Mouse (Mus musculus): ENCODE data around the gene Tmem178b. TPM values are rescaled to one million over a fixed set of nuclear protein-coding genes. Genes with fewer than 3 reads are reported as not detected.

Gene Tmem178b
- polyA plus RNA-seq, 1 experiment from 2014 or later, result 0.67 TPM

DNA sequence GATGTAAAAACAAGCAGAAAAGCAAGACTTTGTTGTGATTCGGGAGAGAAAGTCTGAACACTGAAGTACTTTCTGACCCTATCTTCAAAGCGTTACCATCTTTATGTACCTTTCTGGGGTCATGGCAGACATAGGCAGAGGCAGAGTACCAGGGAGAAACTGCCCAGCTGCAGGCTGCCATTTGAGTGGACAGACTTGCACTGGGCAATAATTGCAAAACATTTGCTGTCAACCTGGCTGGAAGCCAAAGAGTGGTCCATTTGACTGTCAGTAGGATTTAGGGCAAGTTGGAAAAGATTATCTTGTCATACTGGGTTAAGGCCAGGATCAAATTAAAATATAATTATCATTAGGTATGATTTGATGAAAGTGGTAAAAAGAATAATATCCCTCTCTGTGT is 247.1 kb downstream of the Tmem178b start:
- Histone ChIP-seq H3K9me3 (ENCODE audit: control insufficient read depth, low read length) (no peaks in the 10 kb centered on the region), H3K27ac (ENCODE audit: low read length) (no peak overlapping the region), H3K36me3 (ENCODE audit: control insufficient read depth, insufficient read depth, low read length) (no peaks in the 10 kb centered on the region), H3K9ac (ENCODE audit: low read depth, low read length) (no peak overlapping the region), H3K4me3 (ENCODE audit: low read length) (no peak overlapping the region), H3K4me1 (ENCODE audit: control insufficient read depth, insufficient read depth, low read length) (0 out of 2 replicates have a peak, but pooled peaks cover 3% of the 10 kb centered on the region), H3K27me3 (replicated peaks; ENCODE audit: control insufficient read depth, insufficient read depth, low read length) (no peaks in the 10 kb centered on the region), H3K4me2 (ENCODE audit: low read depth, low read length) (no peak overlapping the region)
- no peak for ATAC-seq
- WGBS, result 84% methylated on average over 2 of the region's 2 CpGs

DNA sequence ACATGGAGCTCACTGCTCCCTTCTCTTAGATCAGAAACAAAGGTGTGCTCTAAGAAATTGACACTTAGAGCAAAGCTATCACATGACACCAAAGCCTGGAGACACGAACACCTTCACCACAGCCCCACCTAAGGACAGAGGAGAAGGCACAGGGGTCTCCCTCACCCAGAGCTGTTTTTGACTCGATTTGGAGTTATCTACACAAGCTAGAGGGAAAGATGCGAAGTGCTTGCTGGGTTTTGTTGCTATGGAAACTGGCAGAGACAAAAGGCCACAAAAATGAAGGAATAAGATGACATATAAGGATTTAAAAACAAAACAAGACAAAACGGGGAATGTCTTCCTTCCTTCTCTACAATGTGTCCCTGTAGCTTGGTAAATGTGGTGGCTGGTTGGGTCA is 248.4 kb downstream of the Tmem178b start:
- ATAC-seq, result no peak

DNA sequence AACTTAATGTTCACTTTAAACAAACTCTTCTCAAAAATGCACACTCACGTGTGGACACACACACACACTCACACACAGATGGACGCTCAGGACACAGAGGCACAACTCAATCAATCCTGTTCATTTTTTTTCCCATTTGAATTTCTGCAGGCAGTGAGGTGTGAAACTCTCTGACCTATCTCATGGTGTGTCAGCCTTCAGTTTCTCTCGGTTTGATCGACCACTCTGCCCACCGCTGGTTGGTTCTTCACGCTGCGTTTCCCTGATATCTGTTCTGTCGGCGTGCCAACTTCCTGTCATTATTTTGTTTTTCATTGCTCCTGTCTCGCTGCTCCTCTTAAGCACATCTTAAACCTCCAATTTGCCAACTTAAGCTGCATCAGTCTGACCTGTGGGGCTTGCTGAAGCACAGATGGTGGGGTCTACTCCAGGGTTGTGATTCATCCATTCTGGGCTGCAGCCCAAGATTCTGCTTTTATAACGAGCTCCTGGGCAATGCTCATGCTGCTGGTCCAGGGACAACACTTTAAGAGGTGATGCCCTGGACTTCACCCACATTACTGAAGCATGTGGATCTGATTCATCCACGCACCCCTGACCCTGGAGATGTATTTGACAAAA is 250.1 kb downstream of the Tmem178b start:
- H3K27ac ChIP-seq (ENCODE audit: low read length), result no peak overlapping the region
- H3K4me3 ChIP-seq (ENCODE audit: low read length), result no peak overlapping the region
- ATAC-seq, result no peak
- H3K36me3 ChIP-seq (ENCODE audit: control insufficient read depth, insufficient read depth, low read length), result no peaks in the 10 kb centered on the region
- no peaks in the 10 kb centered on the region for H3K9me3 ChIP-seq (ENCODE audit: control insufficient read depth, low read length)
- no peaks in the 10 kb centered on the region for H3K27me3 ChIP-seq (replicated peaks; ENCODE audit: control insufficient read depth, insufficient read depth, low read length)
- H3K4me1 ChIP-seq (ENCODE audit: control insufficient read depth, insufficient read depth, low read length), result 0 out of 2 replicates have a peak, but pooled peaks cover 3% of the 10 kb centered on the region
- no peak overlapping the region for H3K4me2 ChIP-seq (ENCODE audit: low read depth, low read length)
- no peak overlapping the region for H3K9ac ChIP-seq (ENCODE audit: low read depth, low read length)
- 73% methylated on average over 12 of the region's 12 CpGs for WGBS

More for the DNA sequence above, 248.4 kb downstream of the Tmem178b start:
- Histone ChIP-seq H3K36me3 (ENCODE audit: control insufficient read depth, insufficient read depth, low read length) (no peaks in the 10 kb centered on the region), H3K4me2 (ENCODE audit: low read depth, low read length) (no peak overlapping the region), H3K4me3 (ENCODE audit: low read length) (no peak overlapping the region), H3K9me3 (ENCODE audit: control insufficient read depth, low read length) (no peaks in the 10 kb centered on the region), H3K27ac (ENCODE audit: low read length) (no peak overlapping the region), H3K9ac (ENCODE audit: low read depth, low read length) (no peak overlapping the region), H3K4me1 (ENCODE audit: control insufficient read depth, insufficient read depth, low read length) (0 out of 2 replicates have a peak, but pooled peaks cover 3% of the 10 kb centered on the region), H3K27me3 (replicated peaks; ENCODE audit: control insufficient read depth, insufficient read depth, low read length) (no peaks in the 10 kb centered on the region)
- 47% methylated on average over 4 of the region's 4 CpGs for WGBS

DNA sequence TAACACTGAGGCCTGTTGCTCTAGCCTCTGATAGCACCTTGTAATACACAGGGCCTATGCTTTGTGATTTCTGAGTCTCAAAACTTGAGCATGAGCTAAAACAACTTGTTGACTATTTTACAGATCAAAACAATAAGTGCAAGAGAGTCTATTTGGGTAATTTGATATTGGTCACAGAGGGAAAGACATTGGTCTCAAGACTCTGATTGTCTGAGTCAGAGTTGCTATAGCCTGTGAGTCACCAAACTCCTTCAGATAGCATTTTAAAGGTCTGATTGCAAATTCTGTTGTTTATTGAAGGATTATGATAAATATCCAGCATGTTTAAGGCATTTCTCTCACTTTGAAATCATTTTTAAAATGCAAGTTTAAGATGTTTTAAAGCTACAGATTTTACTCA is 250.9 kb downstream of the Tmem178b start:
- H3K36me3 ChIP-seq (ENCODE audit: control insufficient read depth, insufficient read depth, low read length), result no peaks in the 10 kb centered on the region
- no peak for ATAC-seq
- H3K9ac ChIP-seq (ENCODE audit: low read depth, low read length), result no peak overlapping the region
- H3K27me3 ChIP-seq (replicated peaks; ENCODE audit: control insufficient read depth, insufficient read depth, low read length), result no peaks in the 10 kb centered on the region
- no peak overlapping the region for H3K4me3 ChIP-seq (ENCODE audit: low read length)
- 0 out of 2 replicates have a peak, but pooled peaks cover 3% of the 10 kb centered on the region for H3K4me1 ChIP-seq (ENCODE audit: control insufficient read depth, insufficient read depth, low read length)
- H3K9me3 ChIP-seq (ENCODE audit: control insufficient read depth, low read length), result no peaks in the 10 kb centered on the region
- H3K4me2 ChIP-seq (ENCODE audit: low read depth, low read length), result no peak overlapping the region
- H3K27ac ChIP-seq (ENCODE audit: low read length), result no peak overlapping the region

DNA sequence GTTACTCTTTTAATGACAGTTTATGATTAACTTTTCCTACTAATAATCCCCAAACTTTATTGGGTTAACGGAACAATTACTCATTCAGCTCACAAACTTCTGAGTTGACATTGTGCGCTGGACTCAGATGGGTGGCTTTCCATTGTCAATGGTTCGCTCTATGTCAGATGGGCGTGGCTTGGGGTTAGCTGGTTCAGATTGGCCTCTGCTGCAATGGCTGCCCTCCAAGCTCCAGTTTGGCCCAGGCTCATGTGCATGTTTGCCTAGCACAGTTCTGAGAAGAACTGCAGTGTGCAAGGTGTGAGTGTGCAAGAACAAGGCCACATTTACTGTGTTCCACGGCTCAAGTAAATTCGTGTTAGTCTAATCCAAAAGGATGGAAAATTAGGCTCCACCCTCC is 255.6 kb downstream of the Tmem178b start:
- Histone ChIP-seq H3K9ac (ENCODE audit: low read depth, low read length) (no peak overlapping the region), H3K9me3 (ENCODE audit: control insufficient read depth, low read length) (no peaks in the 10 kb centered on the region), H3K27me3 (replicated peaks; ENCODE audit: control insufficient read depth, insufficient read depth, low read length) (no peaks in the 10 kb centered on the region), H3K36me3 (ENCODE audit: control insufficient read depth, insufficient read depth, low read length) (no peaks in the 10 kb centered on the region), H3K4me2 (ENCODE audit: low read depth, low read length) (no peak overlapping the region), H3K27ac (ENCODE audit: low read length) (no peak overlapping the region), H3K4me3 (ENCODE audit: low read length) (no peak overlapping the region), H3K4me1 (ENCODE audit: control insufficient read depth, insufficient read depth, low read length) (no peaks in the 10 kb centered on the region)
- ATAC-seq, result no peak
- WGBS, result 86% methylated on average over 6 of the region's 6 CpGs

DNA sequence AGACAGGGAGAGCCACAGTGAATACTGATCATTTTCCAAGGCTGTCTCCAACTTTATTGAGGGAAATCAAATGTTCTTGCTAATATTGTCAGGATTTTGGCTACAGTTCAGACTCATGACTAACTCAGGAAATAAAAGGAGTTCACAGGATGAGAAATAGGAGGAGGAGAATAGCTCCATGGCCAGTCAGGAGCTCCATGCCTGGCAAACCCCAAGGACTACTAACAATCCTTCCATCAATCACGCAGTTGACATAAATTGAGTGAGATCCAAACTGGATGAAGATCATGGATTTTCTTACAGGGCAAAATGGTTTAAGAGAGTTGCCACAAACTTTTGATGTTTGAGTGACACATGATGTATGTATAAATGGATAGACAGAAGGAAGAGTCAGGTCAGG is 258.9 kb downstream of the Tmem178b start:
- ATAC-seq, result no peak
- H3K4me3 ChIP-seq (ENCODE audit: low read length), result no peak overlapping the region
- H3K9me3 ChIP-seq (ENCODE audit: control insufficient read depth, low read length), result no peaks in the 10 kb centered on the region
- WGBS, result 92% methylated on average over 1 of the region's 1 CpGs
- H3K4me1 ChIP-seq (ENCODE audit: control insufficient read depth, insufficient read depth, low read length), result no peaks in the 10 kb centered on the region
- H3K27me3 ChIP-seq (replicated peaks; ENCODE audit: control insufficient read depth, insufficient read depth, low read length), result no peaks in the 10 kb centered on the region
- H3K4me2 ChIP-seq (ENCODE audit: low read depth, low read length), result no peak overlapping the region
- H3K27ac ChIP-seq (ENCODE audit: low read length), result no peak overlapping the region
- H3K36me3 ChIP-seq (ENCODE audit: control insufficient read depth, insufficient read depth, low read length), result no peaks in the 10 kb centered on the region
- no peak overlapping the region for H3K9ac ChIP-seq (ENCODE audit: low read depth, low read length)

DNA sequence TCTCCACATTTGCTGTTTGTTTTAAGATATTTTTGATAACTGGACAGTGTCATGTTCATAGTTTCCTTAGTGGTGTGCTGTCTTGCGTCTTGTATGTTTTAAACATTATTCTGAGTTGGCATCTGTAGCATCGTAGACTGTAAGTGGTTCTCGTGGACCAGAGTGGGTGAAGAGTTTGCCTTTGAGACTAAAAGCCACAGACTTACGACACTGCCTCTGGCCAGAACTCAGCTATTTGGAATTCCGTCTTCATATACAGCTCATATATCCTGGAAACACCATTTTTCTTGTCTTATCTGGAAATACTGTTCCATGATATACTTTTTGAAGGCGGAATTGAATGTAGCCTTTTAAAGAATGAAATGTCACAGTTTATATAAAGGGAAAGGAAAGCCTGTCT is 260.4 kb downstream of the Tmem178b start:
- WGBS, result 69% methylated on average over 6 of the region's 6 CpGs
- H3K9ac ChIP-seq (ENCODE audit: low read depth, low read length), result no peak overlapping the region
- no peaks in the 10 kb centered on the region for H3K27me3 ChIP-seq (replicated peaks; ENCODE audit: control insufficient read depth, insufficient read depth, low read length)
- H3K36me3 ChIP-seq (ENCODE audit: control insufficient read depth, insufficient read depth, low read length), result no peaks in the 10 kb centered on the region
- H3K4me3 ChIP-seq (ENCODE audit: low read length), result no peak overlapping the region
- H3K27ac ChIP-seq (ENCODE audit: low read length), result no peak overlapping the region
- H3K4me2 ChIP-seq (ENCODE audit: low read depth, low read length), result no peak overlapping the region
- H3K4me1 ChIP-seq (ENCODE audit: control insufficient read depth, insufficient read depth, low read length), result no peaks in the 10 kb centered on the region
- H3K9me3 ChIP-seq (ENCODE audit: control insufficient read depth, low read length), result no peaks in the 10 kb centered on the region
- ATAC-seq, result no peak

DNA sequence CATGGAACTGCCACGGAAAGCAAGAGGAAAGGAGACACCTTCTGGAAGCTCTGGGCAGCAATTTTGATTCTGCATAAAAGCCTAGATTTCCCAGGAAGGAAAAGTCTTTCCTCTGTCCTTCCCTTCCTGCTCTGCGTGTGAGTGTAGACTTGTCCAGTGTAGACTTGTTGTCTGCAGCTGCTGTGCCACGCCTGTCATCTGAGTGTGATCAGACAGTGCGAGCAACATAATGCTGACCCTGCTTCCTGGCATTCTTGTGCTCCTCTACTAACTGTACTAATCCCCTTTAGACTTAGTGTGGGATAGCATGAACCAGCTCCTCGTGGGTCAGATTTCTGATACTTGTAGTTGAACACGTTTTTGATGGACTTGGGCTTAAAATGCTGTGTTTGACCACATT is 262.6 kb downstream of the Tmem178b start:
- no peak for ATAC-seq
- Histone ChIP-seq H3K4me3 (ENCODE audit: low read length) (no peak overlapping the region), H3K4me2 (ENCODE audit: low read depth, low read length) (no peak overlapping the region), H3K27ac (ENCODE audit: low read length) (no peak overlapping the region), H3K4me1 (ENCODE audit: control insufficient read depth, insufficient read depth, low read length) (no peaks in the 10 kb centered on the region), H3K36me3 (ENCODE audit: control insufficient read depth, insufficient read depth, low read length) (no peaks in the 10 kb centered on the region), H3K27me3 (replicated peaks; ENCODE audit: control insufficient read depth, insufficient read depth, low read length) (no peaks in the 10 kb centered on the region), H3K9ac (ENCODE audit: low read depth, low read length) (no peak overlapping the region), H3K9me3 (ENCODE audit: control insufficient read depth, low read length) (no peaks in the 10 kb centered on the region)
- whole genome bisulfite sequencing, result 74% methylated on average over 6 of the region's 6 CpGs

DNA sequence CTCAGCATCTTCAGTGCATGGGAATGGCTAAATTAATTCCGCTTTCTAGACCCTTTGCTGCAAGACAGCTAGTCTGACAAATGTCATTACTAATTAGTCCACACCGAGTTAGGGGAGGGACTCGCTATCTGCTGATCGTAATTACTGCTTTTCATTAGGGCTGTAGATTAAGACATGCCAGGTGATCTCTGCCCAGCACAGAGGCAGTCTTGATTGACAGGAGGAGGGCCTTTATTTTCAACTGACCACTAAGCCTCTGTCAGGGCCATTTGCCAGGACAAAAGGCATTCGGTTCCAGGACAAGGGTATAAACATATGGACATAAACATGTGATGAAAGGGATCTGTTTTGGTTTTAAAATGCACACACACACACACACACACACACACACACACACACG is 264.3 kb downstream of the Tmem178b start:
- no peak overlapping the region for H3K9ac ChIP-seq (ENCODE audit: low read depth, low read length)
- no peaks in the 10 kb centered on the region for H3K27me3 ChIP-seq (replicated peaks; ENCODE audit: control insufficient read depth, insufficient read depth, low read length)
- no peaks in the 10 kb centered on the region for H3K36me3 ChIP-seq (ENCODE audit: control insufficient read depth, insufficient read depth, low read length)
- no peak overlapping the region for H3K4me3 ChIP-seq (ENCODE audit: low read length)
- 64% methylated on average over 6 of the region's 6 CpGs for WGBS
- no peaks in the 10 kb centered on the region for H3K9me3 ChIP-seq (ENCODE audit: control insufficient read depth, low read length)
- ATAC-seq, result no peak
- no peaks in the 10 kb centered on the region for H3K4me1 ChIP-seq (ENCODE audit: control insufficient read depth, insufficient read depth, low read length)
- H3K4me2 ChIP-seq (ENCODE audit: low read depth, low read length), result no peak overlapping the region
- no peak overlapping the region for H3K27ac ChIP-seq (ENCODE audit: low read length)

Data from intestine, embryonic 16.5 days (tissue).